Mouse (Mus musculus) skeletal muscle tissue, adult 2 months (tissue): ENCODE results near the gene Nudt2.

Experiments
- DNase-seq: peaks from one replicate; pipeline ENCODE4 v3.0.0-alpha.2; 2012; ENCODE audit warnings: low read depth, low spot score

Nudt2 gene

DNA sequence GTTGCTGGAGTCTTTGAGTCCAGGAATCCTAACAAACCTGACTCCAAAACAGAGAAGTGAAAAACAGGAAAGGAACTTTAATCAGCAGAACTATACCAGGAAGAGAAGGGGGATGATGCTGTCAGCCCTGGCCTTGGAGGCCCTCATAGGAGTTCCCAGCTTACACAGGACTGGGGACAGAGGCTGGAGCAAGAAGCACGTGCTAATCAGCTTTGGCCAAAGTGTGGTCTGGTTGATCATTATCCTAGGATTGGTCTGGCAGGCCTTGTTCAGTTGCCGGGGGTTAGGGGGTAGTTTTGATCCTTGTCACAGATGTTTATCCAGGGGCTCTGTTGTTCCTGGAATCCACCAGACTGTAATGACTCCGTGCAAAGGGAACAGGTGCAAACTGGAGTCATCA lies 29.4 kb downstream of the Nudt2 start:
- no peak for DNase-seq

DNA sequence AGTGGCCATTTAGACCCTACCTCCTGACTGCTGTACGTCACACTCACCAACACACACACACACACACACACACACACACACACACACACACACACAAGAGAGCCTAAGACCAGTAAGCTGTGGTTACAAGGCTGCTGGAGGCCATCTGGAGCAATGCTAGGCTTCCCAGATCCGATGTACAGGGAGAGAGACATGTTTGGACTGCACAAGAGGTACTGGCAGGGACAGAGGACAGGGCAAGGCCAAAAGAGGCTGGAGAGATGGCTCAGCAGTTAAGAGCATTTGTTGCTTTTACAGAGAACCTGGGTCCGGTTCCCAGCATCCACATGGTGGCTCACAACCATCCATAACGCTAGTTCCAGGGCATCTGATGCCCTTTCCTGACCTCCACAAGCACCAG lies 30.1 kb downstream of the Nudt2 start:
- no peak for DNase-seq

DNA sequence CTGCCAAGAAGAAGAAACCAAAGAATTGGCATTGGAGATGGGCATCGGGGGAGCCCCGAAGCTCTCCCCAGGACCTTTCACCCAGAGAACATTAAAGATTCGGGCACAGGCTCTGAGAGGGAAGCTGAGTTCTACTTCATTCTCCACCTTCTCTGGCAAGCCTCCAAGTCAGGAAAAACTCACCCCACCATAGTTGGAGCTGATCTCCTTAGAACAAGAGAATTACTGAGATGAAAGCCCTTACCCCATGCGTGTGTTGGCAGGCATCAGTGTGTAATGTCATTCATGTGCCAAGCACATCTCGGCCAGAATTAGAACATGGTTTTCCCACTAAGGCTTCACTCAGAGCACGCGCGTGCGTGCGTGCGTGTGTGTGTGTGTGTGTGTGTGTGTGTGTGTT lies 30.9 kb downstream of the Nudt2 start:
- no peak for DNase-seq

DNA sequence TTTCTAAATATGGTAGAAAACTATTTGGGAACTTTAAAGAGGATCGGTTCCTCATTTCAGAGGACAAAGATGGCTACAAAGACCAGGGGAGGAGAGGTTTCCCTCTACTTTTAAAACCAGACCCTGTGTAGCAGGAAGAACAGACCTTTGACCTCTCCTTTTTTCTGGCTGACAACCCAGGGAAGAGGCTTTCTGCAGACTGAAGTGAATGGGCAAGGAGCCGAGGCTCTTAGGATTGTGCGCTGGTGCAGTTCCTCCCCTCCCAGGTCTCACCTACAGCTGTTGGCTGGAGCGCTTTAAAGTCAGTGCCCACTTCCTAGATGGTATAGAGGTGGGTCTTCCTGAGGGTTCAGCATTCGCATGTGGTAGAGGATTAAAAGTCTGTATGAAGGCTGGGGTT lies 32.1 kb downstream of the Nudt2 start:
- no peak for DNase-seq

DNA sequence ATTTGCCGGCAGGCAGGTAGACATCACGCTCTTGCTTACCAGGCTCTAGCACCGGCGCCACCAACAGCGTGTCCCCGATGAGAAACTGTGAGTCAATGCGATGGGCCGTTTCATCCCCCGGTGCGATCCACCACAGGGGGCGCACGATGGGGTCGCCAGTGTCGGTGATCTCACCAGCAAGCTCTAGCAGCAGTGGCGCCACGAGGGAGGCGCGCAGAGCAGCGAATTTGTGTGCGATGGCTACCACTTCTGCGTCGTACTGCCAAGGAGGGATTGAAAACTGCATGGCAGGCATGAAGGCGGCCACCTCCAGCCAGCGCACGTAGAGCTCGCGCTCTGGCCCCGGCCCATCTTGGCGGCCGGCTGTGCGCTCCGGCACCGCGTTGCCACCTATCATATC lies 32.6 kb downstream of the Nudt2 start:
- DNase-seq, result no peak

DNA sequence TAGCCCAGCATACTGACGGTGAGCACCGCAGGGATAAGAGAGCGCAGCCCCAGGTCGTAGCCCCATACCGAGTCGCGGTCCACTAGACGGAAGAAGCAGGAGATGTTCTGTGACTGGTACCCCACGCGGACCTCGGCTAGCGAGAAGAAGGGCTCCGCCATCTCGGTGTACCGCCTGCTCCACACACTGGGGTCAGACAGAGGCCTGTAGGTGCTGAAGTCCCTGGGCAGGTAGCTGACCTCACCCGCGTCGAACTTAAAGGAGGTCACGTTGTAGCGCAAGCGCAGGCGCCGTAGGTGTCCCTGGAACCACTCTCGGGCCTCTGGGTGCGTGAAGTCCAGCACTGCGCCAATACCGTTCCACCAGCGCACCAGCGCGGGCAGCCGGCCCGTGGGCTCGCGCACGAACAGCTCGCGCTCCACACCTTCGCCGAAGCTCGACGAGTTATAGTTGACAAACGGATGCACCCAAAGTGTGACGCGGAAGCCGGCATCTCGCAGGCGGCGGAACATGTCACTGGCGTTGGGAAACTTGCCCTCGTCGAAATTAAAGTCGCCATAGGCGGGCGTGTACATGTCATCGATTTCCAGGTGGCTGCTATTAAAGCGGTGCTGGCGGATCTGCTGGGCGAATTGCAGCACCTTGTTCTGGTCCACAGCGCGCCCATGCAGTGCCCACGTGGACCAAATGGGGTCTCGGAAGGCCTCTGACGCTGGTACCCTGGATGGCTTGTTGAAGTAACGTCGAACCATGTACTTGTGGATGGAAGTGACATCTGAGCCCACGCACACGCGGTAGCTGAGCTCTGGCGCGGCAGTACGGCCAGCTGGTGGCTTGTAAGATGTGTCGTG lies 33.3 kb downstream of the Nudt2 start:
- no peak for DNase-seq

DNA sequence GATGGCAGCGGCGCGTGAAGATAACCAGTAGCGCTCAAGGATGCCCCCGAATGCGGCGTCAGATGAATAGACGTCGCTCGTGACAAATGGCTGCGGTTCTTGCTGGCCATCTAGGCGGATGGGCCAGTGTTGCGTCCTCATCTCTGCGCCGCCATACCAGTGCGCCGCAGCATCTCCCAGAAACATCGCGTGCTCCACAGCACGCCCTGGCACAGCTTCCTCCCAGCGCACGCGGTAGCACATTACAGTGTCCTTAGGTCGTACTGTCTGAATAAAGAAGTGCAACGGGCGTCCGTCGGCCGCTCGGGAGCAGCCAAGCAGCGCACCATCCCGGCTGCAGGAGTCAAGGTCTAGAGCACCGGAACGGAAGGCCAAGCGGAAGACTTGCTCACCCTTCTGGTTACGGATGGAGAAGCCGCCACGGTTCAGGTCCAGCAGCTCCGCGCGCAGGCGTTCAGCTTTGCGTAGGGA lies 34.0 kb downstream of the Nudt2 start:
- no peak for DNase-seq

DNA sequence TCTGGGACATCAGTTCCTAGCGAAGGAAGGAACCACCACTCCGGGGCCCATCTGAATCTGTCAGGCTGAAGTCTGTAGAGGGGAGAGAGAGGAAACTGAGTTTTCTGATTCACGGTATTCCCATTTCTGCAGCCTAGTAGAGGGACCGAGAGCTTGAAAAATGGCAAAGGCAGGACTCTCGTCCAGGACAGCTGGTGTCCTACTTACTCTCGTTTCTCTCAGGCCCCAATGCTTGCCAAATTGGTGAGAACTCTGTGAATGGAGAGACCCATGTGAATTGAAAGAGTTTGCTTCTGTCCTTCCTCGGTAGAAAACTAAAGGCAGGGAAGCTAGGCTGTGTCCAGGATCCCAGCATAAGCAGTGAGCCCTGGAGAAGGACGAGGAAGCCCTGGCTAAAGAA lies 34.7 kb downstream of the Nudt2 start:
- no peak for DNase-seq

DNA sequence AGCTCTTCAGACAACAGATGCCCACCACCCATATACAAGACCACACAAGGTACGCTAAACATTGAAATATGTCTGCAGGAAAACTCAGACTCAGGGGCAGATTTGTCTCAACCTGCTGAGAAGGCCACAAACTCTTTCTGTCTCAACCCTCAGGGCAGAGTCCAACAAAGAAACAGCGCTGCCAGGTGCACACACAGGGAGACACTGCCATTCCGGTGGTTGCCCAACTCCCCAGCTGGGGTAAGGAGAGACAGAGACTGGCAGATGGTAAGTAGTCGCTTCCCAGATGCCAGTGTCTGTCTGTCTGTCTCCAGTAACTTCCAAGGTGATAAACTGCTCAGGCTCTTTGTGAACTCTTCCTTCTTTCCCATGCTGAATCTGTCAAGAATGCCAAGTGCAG lies 35.8 kb downstream of the Nudt2 start:
- DNase-seq, result no peak

DNA sequence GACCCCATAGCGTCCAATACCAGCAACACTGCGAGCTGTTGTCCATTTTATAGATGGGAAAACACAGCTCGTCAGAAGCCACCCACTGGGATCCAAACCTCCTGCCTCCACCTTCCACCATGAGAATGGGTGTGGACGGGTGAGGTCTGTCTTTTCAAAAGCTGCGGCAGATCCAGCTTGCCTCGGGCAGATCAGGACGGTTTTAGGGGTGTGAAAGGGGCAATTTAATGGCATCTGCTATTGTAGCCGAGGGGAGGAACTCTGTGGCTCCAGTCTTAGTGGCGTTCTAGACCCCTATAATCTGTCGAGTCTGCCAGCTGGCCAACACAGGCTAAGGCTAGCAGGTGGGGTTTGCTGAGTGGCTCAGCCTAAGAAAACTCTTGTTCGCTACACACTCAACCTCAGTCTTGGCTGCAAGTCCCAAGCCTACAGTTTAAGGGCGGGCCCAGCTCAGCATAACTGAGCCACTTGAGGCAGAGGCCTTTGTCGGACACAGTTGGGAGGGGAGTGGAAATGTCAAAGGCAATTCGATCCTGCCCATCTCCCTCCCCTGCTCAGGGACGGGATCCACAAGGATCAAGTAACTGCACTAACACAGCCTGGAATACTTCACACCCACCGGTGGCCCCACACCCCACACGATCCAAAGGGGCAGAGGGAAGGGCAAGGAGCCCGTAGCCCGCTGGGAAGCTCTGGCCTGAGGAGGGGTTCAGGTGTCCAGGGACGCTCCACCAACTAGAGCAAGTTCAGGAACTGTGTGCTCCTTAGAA lies 37.4 kb downstream of the Nudt2 start:
- DNase-seq, result peak; percentile 88

DNA sequence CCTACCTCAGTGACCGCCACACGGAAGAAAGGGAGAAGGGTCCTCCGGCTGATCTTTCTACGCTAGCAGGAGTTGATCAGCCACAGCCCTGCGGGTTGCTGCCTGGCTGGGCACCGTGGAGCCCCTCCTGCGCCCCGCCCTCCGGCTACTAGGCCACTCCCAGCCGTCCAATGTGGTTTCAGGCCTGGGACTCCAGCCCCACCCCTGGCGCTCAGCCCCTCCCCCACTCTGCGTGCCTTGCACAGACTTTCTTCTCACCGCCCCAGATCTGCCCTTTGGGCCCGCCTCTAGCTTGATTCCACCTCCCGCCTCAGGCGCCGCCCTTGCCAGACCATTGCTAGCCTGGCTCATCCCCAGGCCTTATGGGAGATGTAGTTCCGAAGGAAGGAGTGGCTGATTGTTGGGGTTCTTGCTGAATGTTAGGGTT lies 38.0 kb downstream of the Nudt2 start, which contains the start of gene AI464131:
AI464131 (minus strand) TSS at position 91 of the 427 bp plus-strand sequence.
- DNase-seq, result peak; percentile 97

DNA sequence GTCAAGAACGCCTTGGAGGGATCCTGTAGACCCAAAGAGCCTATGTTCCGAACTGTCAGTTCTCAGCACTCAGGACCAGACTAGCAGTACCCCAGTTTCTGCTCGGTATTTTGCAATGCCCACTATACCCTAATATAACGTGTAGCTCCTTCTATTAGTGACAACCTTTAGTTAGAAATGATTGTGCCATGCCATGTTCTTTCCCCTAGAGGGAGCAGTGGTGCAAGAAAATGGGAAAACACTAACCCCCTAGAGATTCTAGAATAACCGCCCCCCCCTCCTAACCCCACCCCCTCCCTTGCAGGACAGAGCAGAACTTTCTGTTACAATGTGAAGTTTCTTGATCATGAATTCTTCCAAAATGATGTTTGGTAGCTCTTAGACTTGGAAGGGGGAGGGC lies 39.4 kb downstream of the Nudt2 start:
- DNase-seq, result no peak

DNA sequence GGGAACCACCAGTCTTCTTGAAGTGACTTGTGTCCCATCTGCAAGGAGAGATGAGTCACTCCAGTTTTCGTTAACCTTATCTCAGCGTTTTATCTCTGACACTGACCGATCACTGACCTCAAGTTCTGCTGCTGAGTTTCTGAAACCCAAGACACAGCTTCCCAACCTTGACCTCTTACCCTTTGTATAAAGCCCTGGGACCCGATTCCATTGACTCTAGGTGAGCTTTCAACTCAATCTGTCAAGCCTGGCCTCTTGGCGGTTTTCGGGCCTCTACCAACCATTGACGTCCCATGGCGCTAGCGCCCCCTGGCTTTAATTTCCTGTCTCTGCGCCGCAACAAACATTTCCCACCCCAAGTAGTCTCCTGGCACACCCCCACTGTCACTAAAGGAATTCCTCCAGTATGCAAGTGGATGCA lies 40.2 kb downstream of the Nudt2 start:
- DNase-seq, result no peak

DNA sequence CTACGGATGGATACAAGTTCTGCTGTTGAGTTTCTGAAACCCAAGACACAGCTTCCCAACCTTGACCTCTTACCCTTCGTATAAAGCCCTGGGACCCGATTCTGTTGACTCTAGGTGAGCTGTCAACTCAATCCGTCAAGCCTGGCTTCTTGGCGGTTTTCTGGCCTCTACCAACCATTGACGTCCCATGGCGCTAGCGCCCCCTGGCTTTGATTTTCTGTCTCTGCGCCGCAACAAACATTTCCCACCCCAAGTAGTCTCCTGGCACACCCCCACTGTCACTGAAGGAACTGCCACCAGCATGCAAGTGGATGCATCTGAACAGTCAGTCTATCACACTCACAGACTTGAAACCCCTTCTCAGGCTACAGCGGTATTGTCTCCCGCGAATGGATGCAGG lies 41.2 kb downstream of the Nudt2 start:
- no peak for DNase-seq

DNA sequence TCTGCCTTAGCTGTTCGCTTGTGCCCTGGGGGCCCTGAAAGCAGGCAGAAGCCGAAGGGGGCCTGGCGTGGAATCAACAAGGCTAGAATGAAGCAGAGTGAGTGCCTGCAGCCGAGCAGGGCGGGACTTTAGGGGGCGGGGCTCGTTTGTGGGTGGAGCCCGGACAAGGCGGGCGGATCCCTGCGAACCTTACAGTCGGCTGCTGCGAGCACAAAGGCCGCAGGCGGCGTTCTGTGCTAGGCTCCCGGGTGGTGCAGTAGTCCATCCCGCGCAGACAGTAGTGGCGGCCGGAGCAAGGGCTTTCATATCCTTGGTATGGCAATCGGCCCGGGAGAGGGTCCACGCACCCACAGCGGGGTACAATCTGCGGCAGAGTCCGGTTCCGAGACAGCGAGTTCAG lies 42.0 kb downstream of the Nudt2 start:
- peak; percentile 57 for DNase-seq

DNA sequence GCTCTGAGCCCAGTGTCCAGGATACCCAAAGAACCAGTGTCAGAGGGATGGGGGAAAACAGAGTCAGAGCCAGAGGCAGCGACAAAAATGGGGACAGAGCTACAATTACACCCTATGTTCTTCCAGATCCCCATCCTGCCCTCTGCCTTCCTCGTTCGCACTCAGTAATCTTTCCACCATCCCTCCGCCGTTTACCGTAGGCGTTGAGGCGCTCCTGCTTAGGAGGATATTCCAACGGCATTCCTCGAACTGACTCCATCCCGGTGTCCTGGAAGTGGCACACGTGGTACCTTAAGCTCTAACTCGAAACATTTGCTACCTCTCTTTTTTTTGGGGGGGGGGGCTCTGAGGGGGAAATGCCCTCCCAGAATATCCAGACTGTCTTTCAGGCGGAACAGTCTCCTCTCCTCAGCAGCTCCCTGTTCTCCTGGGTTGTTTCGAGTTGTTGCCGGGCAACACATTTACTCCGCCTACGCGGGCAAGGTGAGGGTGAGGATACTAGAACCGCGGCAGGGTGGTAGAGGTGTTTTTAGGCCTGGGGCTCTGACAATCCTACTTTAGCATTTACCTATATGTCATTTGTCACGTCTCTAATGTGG lies 42.5 kb downstream of the Nudt2 start:
- DNase-seq, result no peak

DNA sequence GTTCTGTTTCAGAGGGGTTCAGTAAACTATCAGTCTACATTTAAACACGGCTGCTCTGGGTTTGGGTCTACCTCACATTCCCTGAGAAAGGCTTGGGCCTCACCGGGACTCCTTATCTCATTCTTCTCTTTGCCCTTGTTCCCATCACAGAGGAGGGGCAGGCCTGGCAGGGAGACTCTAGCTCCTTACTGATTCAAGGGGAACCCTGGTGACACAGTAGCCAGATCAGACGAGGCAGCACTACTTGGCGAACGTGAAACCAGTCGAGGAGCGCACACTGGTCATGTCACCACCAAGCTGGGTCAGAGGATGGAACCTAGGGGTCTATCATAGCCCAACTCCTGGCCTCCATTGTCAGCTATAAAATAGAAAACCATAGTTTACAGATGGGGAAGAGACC lies 43.0 kb downstream of the Nudt2 start:
- no peak for DNase-seq

DNA sequence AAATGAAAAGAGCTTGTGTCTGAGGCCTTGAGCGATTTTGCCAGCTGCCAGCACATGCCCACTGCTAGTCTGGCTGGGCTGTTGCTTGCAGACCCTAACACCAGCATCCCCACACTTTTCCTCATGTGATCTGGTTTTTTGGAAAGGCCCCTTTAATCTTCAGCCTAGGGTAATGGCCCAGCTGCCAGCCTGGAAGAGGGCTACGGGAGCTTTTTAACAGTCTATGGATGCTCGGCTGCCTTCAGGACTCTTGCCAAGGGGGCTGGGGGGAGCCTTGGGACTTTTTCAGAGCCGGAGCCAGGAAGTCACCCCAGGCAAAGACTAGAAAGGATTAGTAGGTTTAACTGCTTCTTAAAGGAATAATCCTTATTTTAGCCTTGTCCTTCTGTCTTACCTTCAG lies 48.4 kb downstream of the Nudt2 start:
- no peak for DNase-seq

DNA sequence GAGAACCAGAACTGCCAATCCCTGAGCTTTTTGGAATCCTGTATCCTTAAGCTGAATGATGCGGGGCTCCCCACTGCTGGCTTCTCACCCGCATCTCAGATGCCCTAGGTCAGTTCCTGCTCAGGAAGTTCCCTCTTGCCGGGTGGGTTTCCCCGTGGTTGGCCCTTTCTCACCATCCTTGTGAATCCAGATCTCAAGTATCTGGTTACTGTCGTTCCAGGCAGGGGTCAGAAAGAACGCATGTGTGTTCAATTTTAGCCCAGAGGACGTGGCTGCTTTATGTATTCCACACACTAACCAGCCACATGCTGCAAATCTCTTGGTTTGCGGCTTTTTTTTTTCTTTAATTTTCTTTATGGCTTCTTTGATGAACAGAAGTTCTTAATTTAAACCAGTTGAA lies 48.8 kb downstream of the Nudt2 start:
- no peak for DNase-seq

DNA sequence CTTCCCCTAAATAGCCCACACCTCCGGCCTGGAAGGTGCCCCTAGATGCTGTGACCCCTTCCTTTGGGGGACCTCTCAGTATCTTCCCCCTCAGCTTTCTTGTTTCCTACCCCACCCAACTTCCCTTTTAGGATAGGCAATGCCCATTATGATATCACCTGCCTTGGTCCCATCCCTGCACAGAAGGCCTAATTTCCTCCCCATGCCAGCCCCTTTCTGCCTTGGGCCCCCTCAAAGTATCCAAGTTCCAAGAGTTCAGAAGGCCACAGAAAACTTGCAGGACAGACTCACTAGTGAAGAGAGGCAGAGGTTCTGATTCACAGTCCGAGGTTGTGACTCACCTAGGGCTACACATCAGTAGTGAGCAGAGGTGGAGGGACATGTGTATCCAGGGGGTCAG lies 52.3 kb downstream of the Nudt2 start, which contains the start of gene 1110017D15Rik:
1110017D15Rik (minus strand) TSS at position 101 of the 400 bp plus-strand sequence.
- no peak for DNase-seq

DNA sequence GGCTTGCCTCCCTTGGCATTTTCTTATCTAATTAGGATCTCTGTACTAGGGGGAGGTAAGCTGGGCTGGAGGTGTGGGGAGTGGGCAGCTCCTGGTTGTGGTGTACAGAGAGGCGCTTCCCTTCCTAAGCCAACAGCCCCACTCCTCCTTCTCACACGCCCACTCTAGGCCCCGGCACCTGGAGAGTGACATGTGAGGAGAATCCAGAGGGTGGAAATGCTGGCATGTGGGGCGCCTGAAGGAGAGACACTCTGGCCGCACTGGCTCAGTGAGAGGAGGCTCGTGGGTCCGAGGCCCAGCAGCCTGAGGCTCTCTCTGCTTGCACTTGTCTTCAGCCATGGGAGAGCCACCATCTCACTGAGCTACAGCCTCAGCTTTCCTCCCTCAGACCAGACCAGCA lies 53.4 kb downstream of the Nudt2 start:
- DNase-seq, result no peak

DNA sequence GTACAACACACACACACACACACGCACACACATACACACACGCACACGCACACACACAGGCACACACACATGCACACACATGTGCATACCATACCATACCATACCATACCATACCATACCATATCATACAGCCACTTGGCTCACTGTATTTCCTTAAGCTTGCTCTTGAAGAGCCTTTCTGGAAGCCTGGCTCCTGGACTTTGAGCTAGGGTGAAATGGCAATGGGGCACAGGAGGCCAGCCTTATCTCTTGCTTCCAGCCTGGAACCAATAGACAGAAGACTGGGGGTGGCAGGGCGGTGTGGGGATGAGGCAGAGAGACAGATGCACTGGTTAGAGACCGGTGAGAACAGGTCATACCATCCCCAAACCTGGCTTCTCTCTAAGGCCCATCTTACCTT lies 54.2 kb downstream of the Nudt2 start:
- DNase-seq, result no peak
